Mouse (Mus musculus) limb, embryonic 12.5 days (tissue): ENCODE measurements around the gene Trim8. TPM values are rescaled to one million over a fixed set of nuclear protein-coding genes. Genes with fewer than 3 reads are reported as not detected.

Experiments used
- ATAC-seq: fragments of 200-750 bp; cut with Nextera tagmentation; 2 replicates; pipeline ENCODE4 v1.8.0; 2017; ENCODE audit warnings: low read depth, moderate TSS enrichment; ENCODE audit not compliant: insufficient number of reproducible peaks, insufficient read depth, low FRiP score, low TSS enrichment
- H3K27ac ChIP-seq: fragments of 300-500 bp; sonication (generic); 2 replicates; pipeline ENCODE4 v1.5.1; 2016; ENCODE audit warnings: mild to moderate bottlenecking, moderate library complexity
- H3K27me3 ChIP-seq: fragments of 300-500 bp; sonication (generic); 2 replicates; pipeline ENCODE4 v1.6.1; 2016; ENCODE audit warnings: mild to moderate bottlenecking, moderate library complexity
- H3K36me3 ChIP-seq: fragments of 300-500 bp; sonication (generic); 2 replicates; pipeline ENCODE4 v1.6.1; 2016; ENCODE audit warnings: mild to moderate bottlenecking, moderate library complexity
- H3K4me1 ChIP-seq: fragments of 300-500 bp; sonication (generic); replicated peaks from 2 replicates; pipeline ENCODE4 v1.6.1; 2016
- H3K4me2 ChIP-seq: fragments of 300-500 bp; sonication (generic); 2 replicates; pipeline ENCODE4 v1.6.1; 2016; ENCODE audit warnings: mild to moderate bottlenecking, moderate library complexity
- H3K4me3 ChIP-seq: fragments of 300-500 bp; sonication (generic); replicated peaks from 2 replicates; pipeline ENCODE4 v1.5.1; 2016; ENCODE audit warnings: mild to moderate bottlenecking
- H3K9ac ChIP-seq: fragments of 300-500 bp; sonication (generic); replicated peaks from 2 replicates; pipeline ENCODE4 v1.6.1; 2016; ENCODE audit warnings: mild to moderate bottlenecking, moderate library complexity
- H3K9me3 ChIP-seq: fragments of 300-500 bp; sonication (generic); 2 replicates; pipeline ENCODE4 v1.6.1; 2016; ENCODE audit warnings: mild to moderate bottlenecking, moderate library complexity
- WGBS: fragments of 180-500 bp; shearing (Covaris S2); methylation state at CpG from one replicate; pipeline ENCODE4 v1.1.7; 2016; 5-methylcytosine and 5-hydroxymethylcytosine counted together
- polyA plus RNA-seq: library from polyadenylated mRNA; unstranded; fragments of >200 nt; fragmentation: Nextera tagmentation; extraction: Ambion mirVana; gene quantifications from 2 replicates; pipeline ENCODE4 v1.2.1, GENCODE M21; 2016

Trim8 gene
- polyA plus RNA-seq, 1 experiment from 2014 or later: 17.3 TPM

GRCm38 (mm10) chr19:46516667-46517528 is 15.4 kb downstream of the Trim8 start:
- peaks cover 46% of the 10 kb centered on the region for H3K36me3 ChIP-seq

DNA sequence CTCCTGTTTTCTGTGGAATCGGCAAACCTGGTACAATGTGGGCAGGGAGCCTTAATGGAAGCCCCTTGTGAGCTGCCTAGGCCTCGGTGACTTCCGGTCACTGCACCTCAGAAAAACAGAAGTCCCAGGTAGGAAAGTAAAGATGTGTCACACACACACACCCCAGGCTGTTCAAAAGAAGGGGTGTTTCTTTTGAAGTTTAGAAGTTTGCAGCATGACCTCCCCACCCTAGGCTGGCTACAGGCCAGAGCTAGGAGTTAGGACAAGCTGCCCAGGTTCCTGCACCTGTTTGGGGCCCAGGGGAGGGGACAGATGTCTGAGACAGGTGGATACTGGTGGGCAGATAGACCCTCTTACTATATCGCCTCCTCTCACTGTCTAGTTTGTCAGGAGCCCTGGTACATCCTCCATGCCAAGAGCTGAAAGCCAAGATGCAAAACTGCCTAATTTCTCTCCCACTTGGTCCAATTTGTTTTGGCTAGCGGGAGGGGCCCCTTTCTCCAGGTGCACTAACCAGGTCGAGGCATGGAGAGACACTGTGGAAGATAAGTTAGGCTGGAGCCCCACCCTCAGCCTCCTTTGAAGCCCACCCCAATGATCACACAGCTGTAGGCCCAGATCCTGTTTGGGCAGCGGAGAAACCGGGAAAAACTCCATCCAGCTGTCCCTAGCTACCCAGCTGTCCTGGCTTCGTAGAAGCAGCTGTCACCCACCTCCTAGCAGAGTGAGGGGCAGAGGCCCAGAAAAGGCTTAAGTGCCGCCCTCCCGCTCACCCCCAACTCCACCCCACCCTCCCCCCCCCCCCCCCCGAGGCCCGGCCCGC is 16.2 kb downstream of the Trim8 start:
- H3K4me3 ChIP-seq: peak overlapping the region; percentile 23; the same call in 1 of the 2 replicates
- peaks cover 38% of the 10 kb centered on the region for H3K36me3 ChIP-seq
- H3K9me3 ChIP-seq: no peaks in the 10 kb centered on the region
- H3K4me1 ChIP-seq: peaks cover 37% of the 10 kb centered on the region
- ATAC-seq: peak; percentile 22; the same call in 1 of the 2 replicates
- H3K4me2 ChIP-seq: peak overlapping the region; percentile 57
- peak overlapping the region; percentile 83 for H3K27ac ChIP-seq
- no peaks in the 10 kb centered on the region for H3K27me3 ChIP-seq
- peak overlapping the region; percentile 40; the same call in 1 of the 2 replicates for H3K9ac ChIP-seq
- WGBS: 23% methylated on average over 13 of the region's 14 CpGs

More at GRCm38 (mm10) chr19:46516667-46517528, 15.4 kb downstream of the Trim8 start:
- ATAC-seq: no peak
- H3K27me3 ChIP-seq: no peaks in the 10 kb centered on the region
- no peaks in the 10 kb centered on the region for H3K9me3 ChIP-seq
- H3K4me2 ChIP-seq: no peak overlapping the region
- peaks cover 29% of the 10 kb centered on the region for H3K4me1 ChIP-seq
- peak overlapping the region; percentile 83 for H3K27ac ChIP-seq
- no peak overlapping the region for H3K9ac ChIP-seq
- no peak overlapping the region for H3K4me3 ChIP-seq
- 59% methylated on average over 3 of the region's 3 CpGs for WGBS

DNA sequence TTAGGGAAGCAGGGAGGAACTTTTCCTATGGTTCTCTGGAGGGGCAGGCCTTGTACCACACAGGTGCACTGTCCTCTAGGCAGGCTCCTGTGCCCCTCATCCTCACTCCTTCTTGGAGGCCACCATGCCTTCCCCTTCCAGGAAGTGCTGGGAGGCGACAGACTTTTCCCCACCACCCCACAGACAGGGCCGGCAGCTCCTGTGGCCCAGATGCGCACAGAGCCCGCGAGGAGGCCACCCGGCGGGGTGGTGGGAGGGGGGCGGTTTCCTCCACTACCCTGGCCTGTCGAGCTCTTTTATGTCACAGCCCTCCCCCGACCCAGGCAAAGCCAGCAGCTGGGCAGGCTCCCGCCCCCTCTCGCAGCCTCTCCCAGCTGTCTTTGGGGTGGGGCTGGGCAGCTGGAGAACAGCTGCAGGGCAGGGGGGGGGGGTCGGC is 16.9 kb downstream of the Trim8 start:
- H3K9me3 ChIP-seq: no peaks in the 10 kb centered on the region
- H3K27me3 ChIP-seq: no peaks in the 10 kb centered on the region
- peaks cover 31% of the 10 kb centered on the region for H3K36me3 ChIP-seq
- 0 out of 2 replicates have a peak overlapping the region, but pooled peaks have one; percentile 40 for H3K9ac ChIP-seq
- ATAC-seq: peak; percentile 66
- H3K27ac ChIP-seq: peak overlapping the region; percentile 83
- peaks cover 44% of the 10 kb centered on the region for H3K4me1 ChIP-seq
- 1% methylated on average over 13 of the region's 13 CpGs for WGBS
- peak overlapping the region; percentile 57 for H3K4me2 ChIP-seq
- peak overlapping the region; percentile 23 for H3K4me3 ChIP-seq

- WGBS: 14% methylated on average over 5 of the region's 5 CpGs
- no peaks in the 10 kb centered on the region for H3K27me3 ChIP-seq
- H3K9ac ChIP-seq: 0 out of 2 replicates have a peak overlapping the region, but pooled peaks have one; percentile 40
- H3K4me1 ChIP-seq: peaks cover 50% of the 10 kb centered on the region
- peaks cover 25% of the 10 kb centered on the region for H3K36me3 ChIP-seq
- ATAC-seq: no peak
- H3K4me3 ChIP-seq: peak overlapping the region; percentile 23; the same call in 1 of the 2 replicates
- H3K9me3 ChIP-seq: no peaks in the 10 kb centered on the region
- peak overlapping the region; percentile 83 for H3K27ac ChIP-seq
- H3K4me2 ChIP-seq: peak overlapping the region; percentile 57
These were observed 17.5 kb downstream of the Trim8 start for GRCm38 (mm10) chr19:46518828-46519621.

DNA sequence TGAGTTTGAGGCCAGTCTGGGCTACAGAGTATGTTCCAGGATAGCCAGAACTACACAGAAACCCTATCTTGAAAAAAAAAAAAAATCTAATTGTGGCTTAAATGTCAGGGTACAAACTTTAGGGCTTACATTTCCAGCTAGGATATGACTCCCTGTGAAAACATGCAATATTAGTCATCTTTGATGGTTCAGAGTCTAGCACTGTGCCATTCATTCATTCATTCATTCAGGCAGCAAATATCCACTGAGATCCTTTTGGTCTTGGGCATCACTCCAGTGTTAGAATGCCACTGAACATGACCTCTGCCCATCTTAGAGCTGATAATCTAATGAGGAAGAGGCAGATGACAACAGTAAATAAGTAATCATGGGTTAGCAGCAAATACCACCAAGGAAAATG is 20.2 kb downstream of the Trim8 start:
- Histone ChIP-seq H3K4me2 (no peak overlapping the region), H3K4me1 (peaks cover 77% of the 10 kb centered on the region), H3K9me3 (no peaks in the 10 kb centered on the region), H3K27me3 (no peaks in the 10 kb centered on the region), H3K36me3 (peaks cover under 1% of the 10 kb centered on the region; the same call in 1 of the 2 replicates), H3K9ac (no peak overlapping the region), H3K27ac (no peak overlapping the region), H3K4me3 (no peak overlapping the region)
- ATAC-seq: no peak

DNA sequence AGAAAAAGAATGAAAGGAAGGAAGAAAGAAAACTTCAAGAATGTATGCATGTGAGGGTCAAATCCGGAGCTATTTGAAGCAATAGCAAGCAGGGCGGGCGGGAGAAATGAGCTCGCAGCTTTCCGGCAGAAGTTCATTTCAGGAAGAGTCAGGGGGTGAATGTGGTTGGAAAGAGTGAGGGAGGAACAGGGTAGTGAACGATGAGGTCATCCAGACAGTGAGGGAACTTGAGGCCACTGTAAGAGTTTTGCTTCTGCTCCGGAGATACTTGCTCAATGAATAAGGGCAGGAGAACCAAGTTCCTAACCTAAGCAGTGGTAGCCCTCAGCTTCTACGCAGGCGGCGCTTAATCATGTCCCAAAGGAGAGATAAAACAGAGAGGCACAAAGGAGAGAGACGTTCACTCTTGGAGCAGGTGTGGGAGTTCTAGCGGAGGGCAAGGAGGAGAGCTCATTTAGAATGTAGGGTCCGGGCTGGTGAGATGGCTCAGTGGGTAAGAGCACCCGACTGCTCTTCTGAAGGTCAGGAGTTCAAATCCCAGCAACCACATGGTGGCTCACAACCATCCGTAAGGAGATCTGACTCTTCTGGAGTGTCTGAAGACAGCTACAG is 21.0 kb downstream of the Trim8 start:
- Histone ChIP-seq H3K9me3 (no peaks in the 10 kb centered on the region), H3K36me3 (no peaks in the 10 kb centered on the region), H3K9ac (no peak overlapping the region), H3K27ac (0 out of 2 replicates have a peak overlapping the region, but pooled peaks have one; percentile 87), H3K4me2 (no peak overlapping the region), H3K4me3 (no peak overlapping the region), H3K4me1 (peaks cover 79% of the 10 kb centered on the region), H3K27me3 (no peaks in the 10 kb centered on the region)
- WGBS: 38% methylated on average over 15 of the region's 15 CpGs
- ATAC-seq: no peak

GRCm38 (mm10) chr19:46523131-46523479 is 21.6 kb downstream of the Trim8 start:
- Histone ChIP-seq H3K4me3 (no peak overlapping the region), H3K27ac (peak overlapping the region; percentile 87), H3K9ac (peak overlapping the region; percentile 28; the same call in 1 of the 2 replicates), H3K4me1 (peaks cover 79% of the 10 kb centered on the region), H3K9me3 (no peaks in the 10 kb centered on the region), H3K36me3 (no peaks in the 10 kb centered on the region), H3K4me2 (peak overlapping the region; percentile 61), H3K27me3 (no peaks in the 10 kb centered on the region)
- no peak for ATAC-seq

GRCm38 (mm10) chr19:46523480-46524151 is 22.1 kb downstream of the Trim8 start:
- H3K4me3 ChIP-seq: peak overlapping the region; percentile 24
- H3K4me1 ChIP-seq: peaks cover 79% of the 10 kb centered on the region
- H3K9me3 ChIP-seq: no peaks in the 10 kb centered on the region
- H3K27me3 ChIP-seq: no peaks in the 10 kb centered on the region
- ATAC-seq: peak; percentile 83
- H3K27ac ChIP-seq: peak overlapping the region; percentile 87
- no peaks in the 10 kb centered on the region for H3K36me3 ChIP-seq
- H3K9ac ChIP-seq: peak overlapping the region; percentile 28
- 8% methylated on average over 20 of the region's 20 CpGs for WGBS
- peak overlapping the region; percentile 61 for H3K4me2 ChIP-seq

DNA sequence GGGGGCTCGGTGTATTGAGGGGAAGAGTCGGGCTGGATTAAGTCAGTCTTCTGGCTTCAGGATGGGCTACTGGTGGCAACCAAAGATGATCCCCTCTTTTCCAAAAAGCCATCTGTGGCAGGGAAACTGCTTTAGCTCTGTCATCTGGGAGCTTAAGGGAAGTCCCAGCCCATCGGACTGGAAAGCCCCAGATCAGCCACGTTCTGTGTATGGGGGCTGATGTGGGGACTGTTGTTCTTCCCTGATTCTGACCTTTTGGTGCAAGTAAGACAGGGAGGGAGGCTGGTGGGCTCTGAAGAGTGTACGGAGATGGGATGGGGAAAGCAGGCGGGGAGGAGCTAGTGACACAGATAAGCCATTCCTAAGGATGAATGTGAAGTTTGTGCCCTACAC is 22.6 kb downstream of the Trim8 start:
- 12% methylated on average over 6 of the region's 6 CpGs for WGBS
- Histone ChIP-seq H3K9ac (peak overlapping the region; percentile 28), H3K9me3 (no peaks in the 10 kb centered on the region), H3K27me3 (no peaks in the 10 kb centered on the region), H3K4me3 (peak overlapping the region; percentile 24), H3K27ac (peak overlapping the region; percentile 87), H3K36me3 (no peaks in the 10 kb centered on the region), H3K4me2 (peak overlapping the region; percentile 61), H3K4me1 (peaks cover 79% of the 10 kb centered on the region)
- no peak for ATAC-seq
